Comparison of ENCODE assay signal across 8 mouse cellular contexts in the genomic region with DNA sequence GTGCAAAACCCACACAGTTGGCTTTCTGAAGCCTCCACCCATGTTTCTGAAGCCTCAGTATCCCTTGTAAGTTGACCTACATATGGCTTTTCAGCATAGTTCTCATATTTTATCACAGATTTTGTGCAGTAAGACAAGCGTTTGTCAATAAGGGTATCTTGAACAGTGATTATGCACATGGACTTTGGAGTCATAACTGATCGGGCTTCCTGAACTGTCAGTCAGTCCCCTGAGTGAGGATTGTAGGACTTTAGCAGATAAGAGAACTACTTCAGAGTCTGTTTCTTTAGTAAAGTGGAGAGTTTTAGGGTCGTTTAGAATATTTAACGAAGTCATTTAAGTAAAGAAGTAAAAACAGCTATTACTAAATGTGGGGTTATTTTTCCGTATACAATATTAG. TPM values are rescaled to one million over a fixed set of nuclear protein-coding genes. Genes with fewer than 3 reads are reported as not detected.
DNase-seq lines count a peak whose midpoint lies in the region; ATAC-seq and TF ChIP-seq lines count a peak whose summit lies in the region.

No protein-coding gene starts in this region.

- peaks cover 26% of the 10 kb centered on the region for H3K36me3 ChIP-seq in heart, postnatal 0 days (replicated peaks; ENCODE audit: control insufficient read depth, insufficient read depth, low read length)
- peaks cover 51% of the 10 kb centered on the region for H3K36me3 ChIP-seq in G1E (replicated peaks)
- no peaks in the 10 kb centered on the region for H3K36me3 ChIP-seq in forebrain, embryonic 16.5 days (ENCODE audit: control insufficient read depth, insufficient read depth)
- peaks cover 13% of the 10 kb centered on the region; the same call in 1 of the 2 replicates for H3K36me3 ChIP-seq in liver, embryonic 16.5 days (ENCODE audit: control insufficient read depth, insufficient read depth)

- no peaks in the 10 kb centered on the region for H3K9me3 ChIP-seq in heart, postnatal 0 days (replicated peaks; ENCODE audit: control insufficient read depth, low read length)
- H3K9me3 ChIP-seq in G1E (replicated peaks), result no peaks in the 10 kb centered on the region
- H3K9me3 ChIP-seq in forebrain, embryonic 16.5 days (ENCODE audit: control insufficient read depth, low read length), result no peaks in the 10 kb centered on the region
- H3K9me3 ChIP-seq in liver, embryonic 16.5 days (replicated peaks; ENCODE audit: control insufficient read depth, low read length), result no peaks in the 10 kb centered on the region

- peak overlapping the region; percentile 64; the same call in 1 of the 2 replicates for H3K4me3 ChIP-seq in heart, postnatal 0 days (ENCODE audit: low read depth, low read length)
- peak overlapping the region; percentile 72; the same call in 1 of the 2 replicates for H3K4me3 ChIP-seq in G1E (ENCODE audit: low read depth, low read length)
- H3K4me3 ChIP-seq in forebrain, embryonic 16.5 days (replicated peaks; ENCODE audit: low read length), result no peak overlapping the region
- peak overlapping the region; percentile 67 for H3K4me3 ChIP-seq in liver, embryonic 16.5 days (ENCODE audit: low read depth, low read length)

- TF ChIP-seq CTCF in heart, postnatal 0 days (IDR thresholded peaks at IDR 0.05; ENCODE audit: low read depth), result no peak
- no peak for TF ChIP-seq CTCF in G1E (IDR thresholded peaks at IDR 0.05; ENCODE audit: low read depth, low read length)

- DNase-seq in heart, postnatal 0 days (ENCODE audit: low spot score), result no peak
- DNase-seq in heart, postnatal 14 days, result no peak
- no peak for DNase-seq in G1E (ENCODE audit: low spot score)
- no peak for DNase-seq in retina, embryonic 14.5 days (ENCODE audit: low spot score)
- no peak for DNase-seq in spleen, postnatal 4 days (ENCODE audit: low spot score in 2 of 2)
- DNase-seq in thymus, postnatal 4 days, result no peak

- no peak for TF ChIP-seq EP300 in heart, postnatal 0 days (IDR thresholded peaks at IDR 0.05; ENCODE audit: low read depth)

- WGBS in heart, postnatal 0 days, result 78% methylated on average over 5 of the region's 5 CpGs
- WGBS in forebrain, embryonic 16.5 days, result 80% methylated on average over 5 of the region's 5 CpGs
- 45% methylated on average over 5 of the region's 5 CpGs for WGBS in liver, embryonic 16.5 days (ENCODE audit: insufficient replicate concordance)

- H3K4me2 ChIP-seq in heart, postnatal 0 days (ENCODE audit: low read depth, low read length), result peak overlapping the region; percentile 69
- H3K4me2 ChIP-seq in forebrain, embryonic 16.5 days (ENCODE audit: low read length), result peak overlapping the region; percentile 9
- H3K4me2 ChIP-seq in liver, embryonic 16.5 days (ENCODE audit: low read depth, low read length), result peak overlapping the region; percentile 87

- no peaks in the 10 kb centered on the region for H3K27me3 ChIP-seq in heart, postnatal 0 days (ENCODE audit: control insufficient read depth, insufficient read depth, low read length)
- no peaks in the 10 kb centered on the region for H3K27me3 ChIP-seq in G1E (ENCODE audit: insufficient read depth, low read length)
- H3K27me3 ChIP-seq in forebrain, embryonic 16.5 days (replicated peaks; ENCODE audit: control insufficient read depth, insufficient read depth, low read length), result no peaks in the 10 kb centered on the region
- H3K27me3 ChIP-seq in liver, embryonic 16.5 days (ENCODE audit: control insufficient read depth, insufficient read depth, low read depth, low read length), result no peaks in the 10 kb centered on the region

- no peak overlapping the region for H3K9ac ChIP-seq in heart, postnatal 0 days (replicated peaks; ENCODE audit: low read depth, low read length)
- H3K9ac ChIP-seq in forebrain, embryonic 16.5 days (replicated peaks; ENCODE audit: low read depth, low read length), result no peak overlapping the region
- H3K9ac ChIP-seq in liver, embryonic 16.5 days (ENCODE audit: low read depth, low read length), result peak overlapping the region; percentile 63

- peaks cover 11% of the 10 kb centered on the region for H3K4me1 ChIP-seq in heart, postnatal 0 days (ENCODE audit: control insufficient read depth, insufficient read depth)
- peaks cover 60% of the 10 kb centered on the region for H3K4me1 ChIP-seq in G1E (ENCODE audit: insufficient read depth, low read depth, low read length)
- peaks cover 18% of the 10 kb centered on the region for H3K4me1 ChIP-seq in forebrain, embryonic 16.5 days (replicated peaks; ENCODE audit: control insufficient read depth, insufficient read depth, low read length)
- peaks cover 35% of the 10 kb centered on the region for H3K4me1 ChIP-seq in liver, embryonic 16.5 days (ENCODE audit: control insufficient read depth, low read depth, low read length)

- ATAC-seq in heart, postnatal 0 days (ENCODE audit: insufficient read depth, low read depth), result no peak
- ATAC-seq in G1E (ENCODE audit: extremely low read depth, insufficient number of reproducible peaks, low FRiP score, poor library complexity, severe bottlenecking), result no peak
- no peak for ATAC-seq in forebrain, embryonic 16.5 days
- ATAC-seq in liver, embryonic 16.5 days (ENCODE audit: low read depth), result no peak

- H3K27ac ChIP-seq in heart, postnatal 0 days (ENCODE audit: low read depth), result peak overlapping the region; percentile 32; the same call in 1 of the 2 replicates
- H3K27ac ChIP-seq in forebrain, embryonic 16.5 days (ENCODE audit: low read length), result no peak overlapping the region
- peak overlapping the region; percentile 76 for H3K27ac ChIP-seq in liver, embryonic 16.5 days (ENCODE audit: low read length)

- intact Hi-C loops in heart, postnatal 14 days (cut with DNase I), result loop anchor here (5.0 kb wide), 1 partner anchor 40 kb away; no protein-coding TSS in a partner anchor

RNA-seq across cellular contexts. Expression of a gene that starts 6.2 kb away (rescaled TPM):
- total RNA-seq in heart, postnatal 0 days (2014; rRNA removed; ENCODE audit: low replicate concordance), result 58.4 and 103 TPM in 2 replicates
- 47.5 and 52.3 TPM in 2 replicates for polyA plus RNA-seq in heart, postnatal 0 days (2015; fragmentation: Nextera tagmentation; extraction: Ambion mirVana)
- total RNA-seq in heart, postnatal 14 days (2021), result 10 to 100 TPM; 70.8 to 74.8 TPM
- total RNA-seq in G1E (2014; fragmentation: Nextera tagmentation) (53.2 and 65.4 TPM in 2 replicates), G1E (2017) (15.5 and 18.8 TPM in 2 replicates)
- polyA plus RNA-seq in G1E (2012), result 25.8 and 32.0 TPM in 2 replicates
- 22.1 and 24.1 TPM in 2 replicates for polyA plus RNA-seq in forebrain, embryonic 16.5 days (2015; fragmentation: Nextera tagmentation; extraction: Ambion mirVana)
- 18.6 and 19.1 TPM in 2 replicates for polyA plus RNA-seq in liver, embryonic 16.5 days (2015; fragmentation: Nextera tagmentation; extraction: Ambion mirVana)

RNA-seq across cellular contexts. Expression of a gene that starts 7.3 kb away (rescaled TPM):
- 77.1 and 123 TPM in 2 replicates for total RNA-seq in heart, postnatal 0 days (2014; rRNA removed; ENCODE audit: low replicate concordance)
- polyA plus RNA-seq in heart, postnatal 0 days (2015; fragmentation: Nextera tagmentation; extraction: Ambion mirVana), result 49.0 and 52.4 TPM in 2 replicates
- total RNA-seq in heart, postnatal 14 days (2021), result 10 to 100 TPM; 49.4 to 50.1 TPM
- total RNA-seq in G1E (2014; fragmentation: Nextera tagmentation) (171 and 207 TPM in 2 replicates), G1E (2017) (102 and 115 TPM in 2 replicates)
- polyA plus RNA-seq in G1E (2012), result 9.6 and 17.5 TPM in 2 replicates
- 69.4 and 73.9 TPM in 2 replicates for polyA plus RNA-seq in forebrain, embryonic 16.5 days (2015; fragmentation: Nextera tagmentation; extraction: Ambion mirVana)
- polyA plus RNA-seq in liver, embryonic 16.5 days (2015; fragmentation: Nextera tagmentation; extraction: Ambion mirVana), result 51.8 and 53.9 TPM in 2 replicates

Comparison
In these comparisons a context has a peak if more than half of its experiments do, and no peak if none do; other contexts are left out.
1. H3K4me2 ChIP-seq: peak in every context shown above with its lines; median percentile 87 in liver, embryonic 16.5 days; 69 in heart, postnatal 0 days; 9 in forebrain, embryonic 16.5 days.